Mouse (Mus musculus): ENCODE measurements at regions not wholly inside any gene's neighbourhood (a gene's known extent, or its start where the extent isn't known, plus 50 kb on each side); places are given as distances from the start of the nearest gene placed in this dataset.

- Histone ChIP-seq H3K4me1 (ENCODE audit: control insufficient read depth, insufficient read depth, low read length) (peaks cover 3% of the 10 kb centered on the region), H3K36me3 (ENCODE audit: control insufficient read depth, insufficient read depth, low read length) (no peaks in the 10 kb centered on the region), H3K4me2 (ENCODE audit: low read length) (no peak overlapping the region), H3K27me3 (ENCODE audit: control insufficient read depth, insufficient read depth, low read depth, low read length) (no peaks in the 10 kb centered on the region), H3K9ac (ENCODE audit: low read depth, low read length) (no peak overlapping the region), H3K9me3 (replicated peaks; ENCODE audit: control insufficient read depth, low read length, poor library complexity, severe bottlenecking) (no peaks in the 10 kb centered on the region), H3K27ac (ENCODE audit: low read length) (no peak overlapping the region), H3K4me3 (ENCODE audit: low read depth, low read length) (no peak overlapping the region)
- WGBS: 66% methylated on average over 4 of the region's 4 CpGs
- ATAC-seq: no peak
Measured at GRCm38 (mm10) chr4:98238075-98238474, 145.0 kb downstream of the Tm2d1 start.

GRCm38 (mm10) chr4:98237475-98237874 lies 145.6 kb downstream of the Tm2d1 start:
- whole genome bisulfite sequencing: 90% methylated on average over 9 of the region's 9 CpGs

GRCm38 (mm10) chr4:98236006-98236783 lies 146.9 kb downstream of the Tm2d1 start:
- no peaks in the 10 kb centered on the region for H3K36me3 ChIP-seq (ENCODE audit: control insufficient read depth, insufficient read depth, low read length)
- H3K9me3 ChIP-seq (replicated peaks; ENCODE audit: control insufficient read depth, low read length, poor library complexity, severe bottlenecking): no peaks in the 10 kb centered on the region
- H3K27ac ChIP-seq (ENCODE audit: low read length): no peak overlapping the region
- H3K4me1 ChIP-seq (ENCODE audit: control insufficient read depth, insufficient read depth, low read length): no peaks in the 10 kb centered on the region
- H3K9ac ChIP-seq (ENCODE audit: low read depth, low read length): no peak overlapping the region
- no peak overlapping the region for H3K4me2 ChIP-seq (ENCODE audit: low read length)
- 55% methylated on average over 12 of the region's 12 CpGs for WGBS
- no peak overlapping the region for H3K4me3 ChIP-seq (ENCODE audit: low read depth, low read length)
- no peak for ATAC-seq
- H3K27me3 ChIP-seq (ENCODE audit: control insufficient read depth, insufficient read depth, low read depth, low read length): no peaks in the 10 kb centered on the region

More at GRCm38 (mm10) chr4:98237475-98237874, 145.6 kb downstream of the Tm2d1 start:
- no peak overlapping the region for H3K9ac ChIP-seq (ENCODE audit: low read depth, low read length)
- no peak for ATAC-seq
- no peaks in the 10 kb centered on the region for H3K27me3 ChIP-seq (ENCODE audit: control insufficient read depth, insufficient read depth, low read depth, low read length)
- H3K9me3 ChIP-seq (replicated peaks; ENCODE audit: control insufficient read depth, low read length, poor library complexity, severe bottlenecking): no peaks in the 10 kb centered on the region
- no peaks in the 10 kb centered on the region for H3K4me1 ChIP-seq (ENCODE audit: control insufficient read depth, insufficient read depth, low read length)
- no peak overlapping the region for H3K4me2 ChIP-seq (ENCODE audit: low read length)
- H3K27ac ChIP-seq (ENCODE audit: low read length): no peak overlapping the region
- no peaks in the 10 kb centered on the region for H3K36me3 ChIP-seq (ENCODE audit: control insufficient read depth, insufficient read depth, low read length)
- no peak overlapping the region for H3K4me3 ChIP-seq (ENCODE audit: low read depth, low read length)

- 94% methylated on average over 4 of the region's 4 CpGs for WGBS
- ATAC-seq: no peak
- Histone ChIP-seq H3K27me3 (ENCODE audit: control insufficient read depth, insufficient read depth, low read depth, low read length) (no peaks in the 10 kb centered on the region), H3K9me3 (replicated peaks; ENCODE audit: control insufficient read depth, low read length, poor library complexity, severe bottlenecking) (no peaks in the 10 kb centered on the region), H3K36me3 (ENCODE audit: control insufficient read depth, insufficient read depth, low read length) (no peaks in the 10 kb centered on the region), H3K4me1 (ENCODE audit: control insufficient read depth, insufficient read depth, low read length) (no peaks in the 10 kb centered on the region), H3K4me3 (ENCODE audit: low read depth, low read length) (no peak overlapping the region), H3K4me2 (ENCODE audit: low read length) (no peak overlapping the region), H3K9ac (ENCODE audit: low read depth, low read length) (no peak overlapping the region), H3K27ac (ENCODE audit: low read length) (no peak overlapping the region)
Measured at GRCm38 (mm10) chr4:98228193-98228592, 154.9 kb downstream of the Tm2d1 start.

- H3K9me3 ChIP-seq (replicated peaks; ENCODE audit: control insufficient read depth, low read length, poor library complexity, severe bottlenecking): no peaks in the 10 kb centered on the region
- WGBS: 77% methylated on average over 7 of the region's 7 CpGs
- ATAC-seq: no peak
Measured at GRCm38 (mm10) chr4:98224366-98224765, 158.7 kb downstream of the Tm2d1 start.

GRCm38 (mm10) chr4:98223429-98223828 lies 159.7 kb downstream of the Tm2d1 start:
- no peaks in the 10 kb centered on the region for H3K27me3 ChIP-seq (ENCODE audit: control insufficient read depth, insufficient read depth, low read depth, low read length)
- no peaks in the 10 kb centered on the region for H3K9me3 ChIP-seq (replicated peaks; ENCODE audit: control insufficient read depth, low read length, poor library complexity, severe bottlenecking)
- ATAC-seq: no peak
- no peaks in the 10 kb centered on the region for H3K36me3 ChIP-seq (ENCODE audit: control insufficient read depth, insufficient read depth, low read length)
- no peak overlapping the region for H3K9ac ChIP-seq (ENCODE audit: low read depth, low read length)
- H3K4me3 ChIP-seq (ENCODE audit: low read depth, low read length): no peak overlapping the region
- H3K4me2 ChIP-seq (ENCODE audit: low read length): no peak overlapping the region
- no peaks in the 10 kb centered on the region for H3K4me1 ChIP-seq (ENCODE audit: control insufficient read depth, insufficient read depth, low read length)
- WGBS: 69% methylated on average over 8 of the region's 8 CpGs
- no peak overlapping the region for H3K27ac ChIP-seq (ENCODE audit: low read length)

More at GRCm38 (mm10) chr4:98224366-98224765, 158.7 kb downstream of the Tm2d1 start:
- H3K27me3 ChIP-seq (ENCODE audit: control insufficient read depth, insufficient read depth, low read depth, low read length): no peaks in the 10 kb centered on the region
- no peak overlapping the region for H3K4me2 ChIP-seq (ENCODE audit: low read length)
- H3K4me3 ChIP-seq (ENCODE audit: low read depth, low read length): no peak overlapping the region
- H3K4me1 ChIP-seq (ENCODE audit: control insufficient read depth, insufficient read depth, low read length): no peaks in the 10 kb centered on the region
- no peaks in the 10 kb centered on the region for H3K36me3 ChIP-seq (ENCODE audit: control insufficient read depth, insufficient read depth, low read length)
- no peak overlapping the region for H3K9ac ChIP-seq (ENCODE audit: low read depth, low read length)
- no peak overlapping the region for H3K27ac ChIP-seq (ENCODE audit: low read length)

GRCm38 (mm10) chr4:98221566-98221965 lies 161.5 kb downstream of the Tm2d1 start:
- no peaks in the 10 kb centered on the region for H3K9me3 ChIP-seq (replicated peaks; ENCODE audit: control insufficient read depth, low read length, poor library complexity, severe bottlenecking)
- H3K4me1 ChIP-seq (ENCODE audit: control insufficient read depth, insufficient read depth, low read length): no peaks in the 10 kb centered on the region

GRCm38 (mm10) chr4:98215218-98215617 lies 167.9 kb downstream of the Tm2d1 start:
- 85% methylated on average over 5 of the region's 5 CpGs for WGBS
- H3K27ac ChIP-seq (ENCODE audit: low read length): no peak overlapping the region
- no peak for ATAC-seq
- H3K4me3 ChIP-seq (ENCODE audit: low read depth, low read length): no peak overlapping the region
- no peaks in the 10 kb centered on the region for H3K9me3 ChIP-seq (replicated peaks; ENCODE audit: control insufficient read depth, low read length, poor library complexity, severe bottlenecking)
- H3K9ac ChIP-seq (ENCODE audit: low read depth, low read length): no peak overlapping the region
- no peaks in the 10 kb centered on the region for H3K4me1 ChIP-seq (ENCODE audit: control insufficient read depth, insufficient read depth, low read length)
- H3K4me2 ChIP-seq (ENCODE audit: low read length): no peak overlapping the region
- H3K27me3 ChIP-seq (ENCODE audit: control insufficient read depth, insufficient read depth, low read depth, low read length): no peaks in the 10 kb centered on the region
- H3K36me3 ChIP-seq (ENCODE audit: control insufficient read depth, insufficient read depth, low read length): no peaks in the 10 kb centered on the region

More at GRCm38 (mm10) chr4:98221566-98221965, 161.5 kb downstream of the Tm2d1 start:
- ATAC-seq: no peak
- Histone ChIP-seq H3K9ac (ENCODE audit: low read depth, low read length) (no peak overlapping the region), H3K4me2 (ENCODE audit: low read length) (no peak overlapping the region), H3K27ac (ENCODE audit: low read length) (no peak overlapping the region), H3K4me3 (ENCODE audit: low read depth, low read length) (no peak overlapping the region), H3K27me3 (ENCODE audit: control insufficient read depth, insufficient read depth, low read depth, low read length) (no peaks in the 10 kb centered on the region), H3K36me3 (ENCODE audit: control insufficient read depth, insufficient read depth, low read length) (no peaks in the 10 kb centered on the region)
- 90% methylated on average over 4 of the region's 4 CpGs for WGBS

GRCm38 (mm10) chr4:98207446-98207845 lies 175.7 kb downstream of the Tm2d1 start:
- no peak overlapping the region for H3K4me2 ChIP-seq (ENCODE audit: low read length)
- H3K9me3 ChIP-seq (replicated peaks; ENCODE audit: control insufficient read depth, low read length, poor library complexity, severe bottlenecking): no peaks in the 10 kb centered on the region; the same call in 1 of the 2 replicates
- H3K4me3 ChIP-seq (ENCODE audit: low read depth, low read length): no peak overlapping the region
- WGBS: 93% methylated on average over 8 of the region's 8 CpGs
- no peaks in the 10 kb centered on the region for H3K27me3 ChIP-seq (ENCODE audit: control insufficient read depth, insufficient read depth, low read depth, low read length)
- no peak overlapping the region for H3K27ac ChIP-seq (ENCODE audit: low read length)
- H3K9ac ChIP-seq (ENCODE audit: low read depth, low read length): no peak overlapping the region
- no peak for ATAC-seq
- no peaks in the 10 kb centered on the region for H3K36me3 ChIP-seq (ENCODE audit: control insufficient read depth, insufficient read depth, low read length)
- H3K4me1 ChIP-seq (ENCODE audit: control insufficient read depth, insufficient read depth, low read length): no peaks in the 10 kb centered on the region

Measured in midbrain, embryonic 16.5 days (tissue).